Mouse (Mus musculus) stomach, embryonic 14.5 days (tissue): ENCODE results near the gene Sfrp5. TPM values are rescaled to one million over a fixed set of nuclear protein-coding genes. Genes with fewer than 3 reads are reported as not detected.

Experiments used
- ATAC-seq: fragments of 200-750 bp; cut with Nextera tagmentation; 2 replicates; pipeline ENCODE4 v1.8.0; 2017; ENCODE audit warnings: low read depth, moderate TSS enrichment; ENCODE audit not compliant: insufficient number of reproducible peaks, insufficient read depth, low FRiP score
- H3K27ac ChIP-seq: fragments of 300-500 bp; sonication (generic); 2 replicates; pipeline ENCODE4 v1.5.1; 2014; ENCODE audit warnings: mild to moderate bottlenecking, low read length, moderate library complexity, mixed read lengths
- H3K27me3 ChIP-seq: fragments of 300-500 bp; sonication (generic); 2 replicates; pipeline ENCODE4 v1.6.1; 2014; ENCODE audit warnings: low read length, control low read depth, mixed read lengths; ENCODE audit not compliant: control insufficient read depth, insufficient read depth
- H3K36me3 ChIP-seq: fragments of 300-500 bp; sonication (generic); 2 replicates; pipeline ENCODE4 v1.6.1; 2014; ENCODE audit warnings: mild to moderate bottlenecking, control low read depth, low read length, moderate library complexity, mixed read lengths; ENCODE audit not compliant: control insufficient read depth, insufficient read depth
- H3K4me1 ChIP-seq: fragments of 300-500 bp; sonication (generic); 2 replicates; pipeline ENCODE4 v1.6.1; 2014; ENCODE audit warnings: low read length, control low read depth, mixed read lengths; ENCODE audit not compliant: control insufficient read depth, insufficient read depth
- H3K4me2 ChIP-seq: fragments of 300-500 bp; sonication (generic); replicated peaks from 2 replicates; pipeline ENCODE4 v1.6.1; 2014; ENCODE audit warnings: low read depth, low read length, control low read depth
- H3K4me3 ChIP-seq: fragments of 300-500 bp; sonication (generic); 2 replicates; pipeline ENCODE4 v1.5.1; 2014; ENCODE audit warnings: low read depth, low read length, control low read depth
- H3K9ac ChIP-seq: fragments of 300-500 bp; sonication (generic); replicated peaks from 2 replicates; pipeline ENCODE4 v1.6.1; 2014; ENCODE audit warnings: low read depth, mild to moderate bottlenecking, control low read depth, low read length, moderate library complexity, mixed read lengths
- H3K9me3 ChIP-seq: fragments of 300-500 bp; sonication (generic); 2 replicates; pipeline ENCODE4 v1.6.1; 2016; ENCODE audit warnings: low read depth, low read length, control low read depth; ENCODE audit not compliant: control insufficient read depth
- WGBS: fragments of 180-500 bp; shearing (Covaris S2); extraction: QIAGEN DNeasy Blood & Tissue Kit; methylation state at CpG from one replicate; pipeline ENCODE4 v1.1.7; 2014; 5-methylcytosine and 5-hydroxymethylcytosine counted together
- polyA plus RNA-seq: library from polyadenylated mRNA; unstranded; fragments of >200 nt; fragmentation: Nextera tagmentation; extraction: Ambion mirVana; gene quantifications from 2 replicates; pipeline ENCODE4 v1.2.1, GENCODE M21; 2014

The Sfrp5 gene
- polyA plus RNA-seq, 1 experiment from 2014 or later: 11.1 TPM

- no peak overlapping the region for H3K4me3 ChIP-seq
- H3K4me2 ChIP-seq: no peak overlapping the region
- H3K27ac ChIP-seq: no peak overlapping the region
- no peak overlapping the region for H3K9ac ChIP-seq
- H3K27me3 ChIP-seq: no peaks in the 10 kb centered on the region
- WGBS: 84% methylated on average over 13 of the region's 13 CpGs
- no peak for ATAC-seq
- no peaks in the 10 kb centered on the region for H3K36me3 ChIP-seq
- no peaks in the 10 kb centered on the region for H3K4me1 ChIP-seq
- H3K9me3 ChIP-seq: no peaks in the 10 kb centered on the region
Observed at GRCm38 (mm10) chr19:42230986-42231385, 28.9 kb upstream of the Sfrp5 start.

- 68% methylated on average over 5 of the region's 5 CpGs for WGBS
- no peaks in the 10 kb centered on the region for H3K9me3 ChIP-seq
Observed at GRCm38 (mm10) chr19:42230288-42230568, 28.2 kb upstream of the Sfrp5 start.

GRCm38 (mm10) chr19:42229499-42230287 is 27.6 kb upstream of the Sfrp5 start:
- no peak overlapping the region for H3K4me2 ChIP-seq
- 75% methylated on average over 17 of the region's 17 CpGs for WGBS
- H3K27me3 ChIP-seq: no peaks in the 10 kb centered on the region

More at GRCm38 (mm10) chr19:42230288-42230568, 28.2 kb upstream of the Sfrp5 start:
- H3K27me3 ChIP-seq: no peaks in the 10 kb centered on the region
- H3K9ac ChIP-seq: no peak overlapping the region
- no peaks in the 10 kb centered on the region for H3K36me3 ChIP-seq
- no peaks in the 10 kb centered on the region for H3K4me1 ChIP-seq
- no peak overlapping the region for H3K4me3 ChIP-seq
- no peak for ATAC-seq
- H3K27ac ChIP-seq: no peak overlapping the region
- no peak overlapping the region for H3K4me2 ChIP-seq

GRCm38 (mm10) chr19:42226451-42226850 is 24.4 kb upstream of the Sfrp5 start:
- H3K4me3 ChIP-seq: no peak overlapping the region
- no peaks in the 10 kb centered on the region for H3K4me1 ChIP-seq
- 76% methylated on average over 10 of the region's 10 CpGs for WGBS
- no peaks in the 10 kb centered on the region for H3K9me3 ChIP-seq
- no peaks in the 10 kb centered on the region for H3K27me3 ChIP-seq
- no peaks in the 10 kb centered on the region for H3K36me3 ChIP-seq
- no peak overlapping the region for H3K4me2 ChIP-seq
- no peak for ATAC-seq
- H3K27ac ChIP-seq: no peak overlapping the region
- H3K9ac ChIP-seq: no peak overlapping the region

More at GRCm38 (mm10) chr19:42229499-42230287, 27.6 kb upstream of the Sfrp5 start:
- H3K4me3 ChIP-seq: no peak overlapping the region
- no peak overlapping the region for H3K27ac ChIP-seq
- H3K9me3 ChIP-seq: no peaks in the 10 kb centered on the region
- no peaks in the 10 kb centered on the region for H3K36me3 ChIP-seq
- ATAC-seq: no peak
- H3K9ac ChIP-seq: no peak overlapping the region
- H3K4me1 ChIP-seq: no peaks in the 10 kb centered on the region

- WGBS: 16% methylated on average over 2 of the region's 2 CpGs
- H3K36me3 ChIP-seq: no peaks in the 10 kb centered on the region
- no peaks in the 10 kb centered on the region for H3K9me3 ChIP-seq
- H3K4me2 ChIP-seq: no peak overlapping the region
- H3K27me3 ChIP-seq: no peaks in the 10 kb centered on the region
- peak; percentile 18; the same call in 1 of the 2 replicates for ATAC-seq
- no peak overlapping the region for H3K9ac ChIP-seq
- no peaks in the 10 kb centered on the region for H3K4me1 ChIP-seq
- no peak overlapping the region for H3K27ac ChIP-seq
- no peak overlapping the region for H3K4me3 ChIP-seq
Observed at GRCm38 (mm10) chr19:42217374-42217763, 15.3 kb upstream of the Sfrp5 start.

- H3K9me3 ChIP-seq: no peaks in the 10 kb centered on the region
- peak; percentile 33; the same call in 1 of the 2 replicates for ATAC-seq
- no peaks in the 10 kb centered on the region for H3K36me3 ChIP-seq
- no peaks in the 10 kb centered on the region for H3K27me3 ChIP-seq
- H3K4me2 ChIP-seq: no peak overlapping the region
- no peak overlapping the region for H3K27ac ChIP-seq
- H3K4me1 ChIP-seq: no peaks in the 10 kb centered on the region
- no peak overlapping the region for H3K9ac ChIP-seq
- 55% methylated on average over 7 of the region's 7 CpGs for WGBS
- H3K4me3 ChIP-seq: no peak overlapping the region
Observed at GRCm38 (mm10) chr19:42216699-42217373, 14.8 kb upstream of the Sfrp5 start.

- H3K27me3 ChIP-seq: no peaks in the 10 kb centered on the region
Observed at GRCm38 (mm10) chr19:42214601-42215000, 12.5 kb upstream of the Sfrp5 start.

GRCm38 (mm10) chr19:42211936-42212335 is 9.9 kb upstream of the Sfrp5 start:
- H3K4me3 ChIP-seq: no peak overlapping the region
- H3K9ac ChIP-seq: no peak overlapping the region
- no peak overlapping the region for H3K27ac ChIP-seq
- no peaks in the 10 kb centered on the region for H3K27me3 ChIP-seq
- 26% methylated on average over 8 of the region's 8 CpGs for WGBS
- ATAC-seq: no peak
- H3K36me3 ChIP-seq: no peaks in the 10 kb centered on the region
- no peaks in the 10 kb centered on the region for H3K9me3 ChIP-seq
- no peak overlapping the region for H3K4me2 ChIP-seq
- H3K4me1 ChIP-seq: no peaks in the 10 kb centered on the region

More at GRCm38 (mm10) chr19:42214601-42215000, 12.5 kb upstream of the Sfrp5 start:
- Histone ChIP-seq H3K9ac (no peak overlapping the region), H3K9me3 (no peaks in the 10 kb centered on the region), H3K4me2 (no peak overlapping the region), H3K4me3 (no peak overlapping the region), H3K36me3 (no peaks in the 10 kb centered on the region), H3K27ac (no peak overlapping the region), H3K4me1 (no peaks in the 10 kb centered on the region)
- ATAC-seq: no peak
- WGBS: 54% methylated on average over 2 of the region's 2 CpGs
